Mouse (Mus musculus) ES-E14 (cell line): ENCODE measurements at regions not wholly inside any gene's neighbourhood (a gene's known extent, or its start where the extent isn't known, plus 50 kb on each side); places are given as distances from the start of the nearest gene placed in this dataset.

ENCODE experiments used
- DNase-seq: peaks from one replicate; pipeline ENCODE4 v3.0.0-alpha.2; 2013; ENCODE audit warnings: low read depth, low spot score
- H3K27ac ChIP-seq: 2 replicates; pipeline ENCODE4 v1.5.1; 2012; ENCODE audit warnings: low read depth, mild to moderate bottlenecking, low read length, moderate library complexity, mixed read lengths; ENCODE audit not compliant: poor library complexity, insufficient read depth, severe bottlenecking
- H3K36me3 ChIP-seq: 2 replicates; pipeline ENCODE4 v1.6.1; 2012; ENCODE audit warnings: mild to moderate bottlenecking, low read length, moderate library complexity, mixed read lengths; ENCODE audit not compliant: control insufficient read depth, poor library complexity, insufficient read depth, severe bottlenecking
- H3K4me1 ChIP-seq, 2 experiments: fragments of 150-350 bp in 1 of 2; sonication (generic) in 1 of 2; 2 replicates each; pipeline ENCODE4 v1.6.1; 2012; ENCODE audit warnings: low read length in 2 of 2, mild to moderate bottlenecking in 1 of 2, mixed read lengths in 1 of 2; ENCODE audit not compliant: control insufficient read depth in 2 of 2, insufficient read depth in 2 of 2, poor library complexity in 1 of 2
- H3K4me3 ChIP-seq, 2 experiments: fragments of 150-350 bp in 1 of 2; sonication (generic) in 1 of 2; 2 replicates each; pipeline ENCODE4 v1.5.1; 2012; ENCODE audit warnings: low read length in 2 of 2, low read depth in 1 of 2, mild to moderate bottlenecking in 1 of 2, mixed read lengths in 1 of 2; ENCODE audit not compliant: insufficient read depth in 1 of 2, poor library complexity in 1 of 2, severe bottlenecking in 1 of 2
- H3K9ac ChIP-seq: 2 replicates; pipeline ENCODE4 v1.6.1; 2012; ENCODE audit warnings: low read depth, mild to moderate bottlenecking, low read length, mixed read lengths; ENCODE audit not compliant: poor library complexity, insufficient read depth, severe bottlenecking
- H3K9me3 ChIP-seq: fragments of 150-350 bp; sonication (generic); 2 replicates; pipeline ENCODE4 v1.6.1; 2012; ENCODE audit warnings: low read depth, mild to moderate bottlenecking, low read length; ENCODE audit not compliant: control insufficient read depth, insufficient read depth
- CHD2 ChIP-seq: IDR thresholded peaks from 2 replicates; pipeline ENCODE4 v1.6.1; 2014; ENCODE audit warnings: mild to moderate bottlenecking, low read depth, low read length, inconsistent platforms
- HCFC1 ChIP-seq: IDR thresholded peaks from 2 replicates; pipeline ENCODE4 v1.6.1; 2012; ENCODE audit warnings: low read length, inconsistent platforms, borderline replicate concordance; ENCODE audit not compliant: insufficient read depth
- MAFK ChIP-seq: IDR thresholded peaks from 2 replicates; pipeline ENCODE4 v1.6.1; 2014; ENCODE audit warnings: mild to moderate bottlenecking, low read depth, low read length, inconsistent platforms; ENCODE audit not compliant: insufficient read depth
- ZC3H11A ChIP-seq: IDR thresholded peaks from 2 replicates; pipeline ENCODE4 v1.6.1; 2012; ENCODE audit warnings: low read depth, mild to moderate bottlenecking, inconsistent platforms, low read length, borderline replicate concordance
- ZNF384 ChIP-seq: IDR thresholded peaks from 2 replicates; pipeline ENCODE4 v1.6.1; 2012; ENCODE audit warnings: low read depth, low read length, inconsistent platforms
- in situ Hi-C, 2 experiments: fragments of 600-800 bp; cut with MboI; formaldehyde crosslinking; loops; one replicate each; pipeline ENCODE4 v1.15.1; 2025; ENCODE audit warnings: low sequenced_read_pairs in 2 of 2, inconsistent platforms in 1 of 2; ENCODE audit not compliant: unreplicated experiment in 2 of 2

DNA sequence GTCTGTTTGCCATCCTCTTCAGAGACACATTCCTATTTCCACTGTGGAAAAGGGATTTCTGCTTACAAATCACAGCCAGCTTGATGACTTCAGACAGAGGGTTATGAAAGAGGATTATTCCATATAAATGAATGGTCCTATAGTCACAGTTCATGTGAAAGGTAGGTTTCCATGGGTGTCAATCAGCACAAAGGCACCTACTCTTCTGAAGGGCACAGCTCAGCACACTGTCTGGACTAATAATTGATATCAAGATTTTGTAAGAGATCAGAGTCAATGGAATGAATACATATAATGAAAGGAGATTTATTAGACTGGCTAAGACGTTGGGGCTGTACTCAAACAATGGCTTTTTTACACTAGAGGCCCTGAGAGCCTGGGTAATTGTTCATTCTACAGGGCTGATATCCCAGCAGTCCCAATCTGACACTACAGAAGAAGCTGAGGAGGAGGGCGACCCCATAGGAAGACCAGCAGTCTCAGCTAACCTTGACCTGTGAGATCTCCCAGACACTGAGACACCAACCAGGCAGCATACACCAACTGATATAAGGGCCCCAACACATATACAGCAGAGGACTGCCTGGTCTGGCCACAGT is 702.4 kb downstream of the Efna5 start:
- in situ Hi-C loops = no loop called here
- TF ChIP-seq MAFK (no peak), HCFC1 (no peak), CHD2 (no peak), ZC3H11A (no peak), ZNF384 (no peak)
- Histone ChIP-seq H3K4me3 (no peak overlapping the region), H3K9me3 (no peaks in the 10 kb centered on the region), H3K36me3 (no peaks in the 10 kb centered on the region), H3K9ac (no peak overlapping the region), H3K27ac (no peak overlapping the region), H3K4me1 (no peaks in the 10 kb centered on the region)
- no peak for DNase-seq

DNA sequence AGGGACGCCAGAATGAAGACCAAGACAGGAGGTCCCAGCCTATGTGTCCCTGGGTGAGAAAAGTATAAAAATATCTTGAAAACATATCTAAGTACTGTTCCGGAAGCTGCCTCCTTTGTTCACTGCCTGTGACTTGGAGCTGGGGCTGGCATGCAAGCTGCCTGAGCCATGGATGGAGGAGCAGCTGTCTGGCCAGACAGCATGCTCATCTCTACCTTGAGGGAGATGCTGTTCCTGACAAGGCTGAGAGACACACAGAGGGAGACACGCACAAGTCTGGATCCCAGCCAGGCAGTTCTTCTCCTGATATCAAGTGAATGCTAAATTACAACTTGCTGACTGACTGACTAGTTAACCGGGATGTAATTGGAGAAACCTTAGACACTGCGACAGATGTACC is 704.8 kb downstream of the Efna5 start:
- Histone ChIP-seq H3K4me1 (no peaks in the 10 kb centered on the region), H3K36me3 (no peaks in the 10 kb centered on the region), H3K4me3 (no peak overlapping the region), H3K9ac (no peak overlapping the region), H3K27ac (no peak overlapping the region), H3K9me3 (no peaks in the 10 kb centered on the region)
- no peak for TF ChIP-seq HCFC1
- TF ChIP-seq ZC3H11A = no peak
- no peak for TF ChIP-seq ZNF384
- no peak for TF ChIP-seq MAFK
- TF ChIP-seq CHD2 = no peak
- in situ Hi-C loops = no loop called here
- DNase-seq = no peak

DNA sequence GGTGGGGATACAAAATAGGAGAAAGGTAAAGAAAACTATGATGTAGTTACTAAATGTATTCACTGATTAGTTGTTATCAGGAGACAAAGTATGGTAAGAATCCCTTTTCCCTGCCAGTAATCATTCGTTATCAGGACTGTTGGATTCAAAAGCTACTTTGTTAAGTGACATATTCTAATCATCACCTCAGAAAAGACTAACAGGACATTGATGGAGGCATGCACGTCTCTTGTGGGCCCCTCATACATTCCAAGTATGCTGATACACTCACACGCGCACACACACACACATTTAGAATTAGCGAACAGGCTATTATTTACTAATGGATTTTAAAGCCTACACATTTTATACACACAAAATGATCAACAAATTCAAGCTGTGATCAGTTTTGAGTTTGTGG is 708.8 kb downstream of the Efna5 start:
- in situ Hi-C loops = no loop called here

DNA sequence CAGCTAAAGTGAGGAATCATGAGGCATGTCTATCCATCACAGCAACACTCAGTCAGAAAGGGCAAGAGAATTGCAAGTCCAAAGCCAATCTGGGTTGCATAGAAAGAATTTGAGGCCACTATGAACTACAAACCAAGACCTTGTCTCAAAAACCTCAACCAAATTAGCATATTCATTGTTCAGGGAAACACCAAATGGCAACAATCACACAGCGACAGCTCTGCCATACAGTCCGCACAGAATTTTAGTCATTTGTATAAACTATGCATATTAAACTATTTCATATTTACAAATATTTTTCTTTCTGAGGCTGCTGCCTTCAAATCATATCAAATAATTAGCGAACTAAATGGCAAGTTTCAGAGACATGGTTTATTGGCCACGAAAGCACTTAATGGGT is 709.6 kb downstream of the Efna5 start:
- no peak for TF ChIP-seq MAFK
- TF ChIP-seq CHD2 = no peak
- no peak for TF ChIP-seq HCFC1
- no peak for TF ChIP-seq ZC3H11A
- no peak for TF ChIP-seq ZNF384

More for the DNA sequence above, 708.8 kb downstream of the Efna5 start:
- Histone ChIP-seq H3K9me3 (no peaks in the 10 kb centered on the region), H3K9ac (no peak overlapping the region), H3K4me1 (no peaks in the 10 kb centered on the region), H3K27ac (no peak overlapping the region), H3K4me3 (no peak overlapping the region), H3K36me3 (no peaks in the 10 kb centered on the region)
- DNase-seq = no peak
- TF ChIP-seq CHD2 (no peak), ZNF384 (no peak), HCFC1 (no peak), ZC3H11A (no peak), MAFK (no peak)

More for the DNA sequence above, 709.6 kb downstream of the Efna5 start:
- no peak overlapping the region for H3K4me3 ChIP-seq
- no peaks in the 10 kb centered on the region for H3K9me3 ChIP-seq
- H3K9ac ChIP-seq = no peak overlapping the region
- H3K36me3 ChIP-seq = no peaks in the 10 kb centered on the region
- no peak overlapping the region for H3K27ac ChIP-seq
- in situ Hi-C loops = no loop called here
- no peaks in the 10 kb centered on the region for H3K4me1 ChIP-seq
- DNase-seq = no peak
